Mouse (Mus musculus) embryonic facial prominence, embryonic 11.5 days (tissue): ENCODE measurements around the gene Tom1l1. TPM values are rescaled to one million over a fixed set of nuclear protein-coding genes. Genes with fewer than 3 reads are reported as not detected.

ENCODE experiments used
- ATAC-seq: fragments of 200-750 bp; cut with Nextera tagmentation; replicated peaks from 2 replicates; pipeline ENCODE4 v1.8.0; 2017; ENCODE audit warnings: low read depth; ENCODE audit not compliant: insufficient number of reproducible peaks, low FRiP score, low TSS enrichment
- DNase-seq: peaks from one replicate; pipeline ENCODE4 v3.0.0-alpha.2; 2015; ENCODE audit warnings: low spot score
- H3K27ac ChIP-seq: fragments of 300-500 bp; sonication (generic); replicated peaks from 2 replicates; pipeline ENCODE4 v1.5.1; 2014; ENCODE audit warnings: mild to moderate bottlenecking, low read depth, low read length, control low read depth
- H3K27me3 ChIP-seq: fragments of 300-500 bp; sonication (generic); 2 replicates; pipeline ENCODE4 v1.6.1; 2014; ENCODE audit warnings: mild to moderate bottlenecking, low read length, moderate library complexity, mixed read lengths; ENCODE audit not compliant: control insufficient read depth, insufficient read depth
- H3K36me3 ChIP-seq: fragments of 300-500 bp; sonication (generic); replicated peaks from 2 replicates; pipeline ENCODE4 v1.6.1; 2014; ENCODE audit warnings: low read depth, mild to moderate bottlenecking, low read length, moderate library complexity, mixed read lengths; ENCODE audit not compliant: control insufficient read depth, insufficient read depth
- H3K4me1 ChIP-seq: fragments of 300-500 bp; sonication (generic); 2 replicates; pipeline ENCODE4 v1.6.1; 2014; ENCODE audit warnings: low read length, mixed read lengths; ENCODE audit not compliant: control insufficient read depth, insufficient read depth
- H3K4me2 ChIP-seq: fragments of 300-500 bp; sonication (generic); 2 replicates; pipeline ENCODE4 v1.6.1; 2014; ENCODE audit warnings: low read depth, mild to moderate bottlenecking, control low read depth, low read length, moderate library complexity
- H3K4me3 ChIP-seq: fragments of 300-500 bp; sonication (generic); 2 replicates; pipeline ENCODE4 v1.5.1; 2014; ENCODE audit warnings: low read depth, low read length, control low read depth
- H3K9ac ChIP-seq: fragments of 300-500 bp; sonication (generic); replicated peaks from 2 replicates; pipeline ENCODE4 v1.6.1; 2014; ENCODE audit warnings: mild to moderate bottlenecking, control low read depth, low read length
- H3K9me3 ChIP-seq: fragments of 300-500 bp; sonication (generic); replicated peaks from 2 replicates; pipeline ENCODE4 v1.6.1; 2016; ENCODE audit warnings: mild to moderate bottlenecking, low read length, inconsistent platforms, mixed read lengths; ENCODE audit not compliant: control insufficient read depth
- WGBS: fragments of 180-500 bp; shearing (Covaris S2); extraction: QIAGEN DNeasy Blood & Tissue Kit; methylation state at CpG from one replicate; pipeline ENCODE4 v1.1.7; 2014; 5-methylcytosine and 5-hydroxymethylcytosine counted together
- polyA plus RNA-seq: library from polyadenylated mRNA; unstranded; fragments of >200 nt; fragmentation: Nextera tagmentation; extraction: Ambion mirVana; gene quantifications from 2 replicates; pipeline ENCODE4 v1.2.1, GENCODE M21; 2014

Tom1l1 gene
- polyA plus RNA-seq, 1 experiment from 2014 or later = 20.6 TPM

GRCm38 (mm10) chr11:90697480-90698240 is 9.5 kb upstream of the Tom1l1 start:
- H3K4me1 ChIP-seq = no peaks in the 10 kb centered on the region
- no peak overlapping the region for H3K27ac ChIP-seq
- H3K9me3 ChIP-seq = no peaks in the 10 kb centered on the region
- H3K4me2 ChIP-seq = no peak overlapping the region
- ATAC-seq (peak; percentile 86), DNase-seq (peak; percentile 88)
- no peak overlapping the region for H3K4me3 ChIP-seq
- H3K27me3 ChIP-seq = no peaks in the 10 kb centered on the region
- H3K36me3 ChIP-seq = no peaks in the 10 kb centered on the region
- WGBS = 21% methylated on average over 10 of the region's 10 CpGs
- H3K9ac ChIP-seq = no peak overlapping the region

- no peak for ATAC-seq
- H3K36me3 ChIP-seq = no peaks in the 10 kb centered on the region
- H3K27me3 ChIP-seq = no peaks in the 10 kb centered on the region
- no peaks in the 10 kb centered on the region for H3K4me1 ChIP-seq
- H3K4me2 ChIP-seq = no peak overlapping the region
- DNase-seq = no peak
- no peaks in the 10 kb centered on the region for H3K9me3 ChIP-seq
- 66% methylated on average over 9 of the region's 9 CpGs for WGBS
- H3K4me3 ChIP-seq = no peak overlapping the region
- no peak overlapping the region for H3K9ac ChIP-seq
- H3K27ac ChIP-seq = no peak overlapping the region
These were observed 7.6 kb upstream of the Tom1l1 start for GRCm38 (mm10) chr11:90695811-90696210.

- Histone ChIP-seq H3K36me3 (no peaks in the 10 kb centered on the region), H3K27ac (no peak overlapping the region), H3K4me1 (no peaks in the 10 kb centered on the region), H3K9ac (no peak overlapping the region), H3K9me3 (no peaks in the 10 kb centered on the region), H3K27me3 (no peaks in the 10 kb centered on the region), H3K4me2 (no peak overlapping the region), H3K4me3 (no peak overlapping the region)
- DNase-seq (no peak), ATAC-seq (no peak)
- WGBS = 74% methylated on average over 4 of the region's 4 CpGs
These were observed 6.0 kb upstream of the Tom1l1 start for GRCm38 (mm10) chr11:90694206-90694605.

- 0 out of 2 replicates have a peak, but pooled peaks cover 3% of the 10 kb centered on the region for H3K4me1 ChIP-seq
- no peaks in the 10 kb centered on the region for H3K36me3 ChIP-seq
- H3K27me3 ChIP-seq = peaks cover 4% of the 10 kb centered on the region; the same call in 1 of the 2 replicates
- H3K9me3 ChIP-seq = no peaks in the 10 kb centered on the region
- H3K9ac ChIP-seq = no peak overlapping the region
- H3K4me2 ChIP-seq = no peak overlapping the region
- ATAC-seq (no peak), DNase-seq (peak; percentile 5)
- no peak overlapping the region for H3K4me3 ChIP-seq
- H3K27ac ChIP-seq = no peak overlapping the region
- 59% methylated on average over 6 of the region's 6 CpGs for WGBS
These were observed 2.2 kb upstream of the Tom1l1 start for GRCm38 (mm10) chr11:90690361-90690760.

GRCm38 (mm10) chr11:90687040-90687439 is 1.1 kb downstream of the Tom1l1 start:
- peak; percentile 5 for DNase-seq
- Histone ChIP-seq H3K27me3 (peaks cover 4% of the 10 kb centered on the region; the same call in 1 of the 2 replicates), H3K27ac (no peak overlapping the region), H3K4me3 (peak overlapping the region; percentile 50), H3K9me3 (no peaks in the 10 kb centered on the region), H3K4me2 (peak overlapping the region; percentile 65), H3K36me3 (no peaks in the 10 kb centered on the region), H3K4me1 (0 out of 2 replicates have a peak, but pooled peaks cover 3% of the 10 kb centered on the region), H3K9ac (peak overlapping the region; percentile 59)
- ATAC-seq = peak; percentile 45
- under 1% methylated on average over 17 of the region's 17 CpGs for WGBS

GRCm38 (mm10) chr11:90686287-90687025 is 1.7 kb downstream of the Tom1l1 start:
- no peaks in the 10 kb centered on the region for H3K9me3 ChIP-seq
- WGBS = 71% methylated on average over 13 of the region's 13 CpGs
- peak overlapping the region; percentile 50 for H3K4me3 ChIP-seq
- peak overlapping the region; percentile 59; the same call in 1 of the 2 replicates for H3K9ac ChIP-seq
- ATAC-seq = no peak
- H3K36me3 ChIP-seq = no peaks in the 10 kb centered on the region
- peaks cover 4% of the 10 kb centered on the region; the same call in 1 of the 2 replicates for H3K27me3 ChIP-seq
- no peak for DNase-seq
- H3K4me2 ChIP-seq = peak overlapping the region; percentile 65
- no peak overlapping the region for H3K27ac ChIP-seq
- H3K4me1 ChIP-seq = 0 out of 2 replicates have a peak, but pooled peaks cover 3% of the 10 kb centered on the region

- DNase-seq (no peak), ATAC-seq (no peak)
- no peak overlapping the region for H3K9ac ChIP-seq
- H3K27me3 ChIP-seq = peaks cover 4% of the 10 kb centered on the region; the same call in 1 of the 2 replicates
- no peak overlapping the region for H3K4me2 ChIP-seq
- H3K27ac ChIP-seq = no peak overlapping the region
- 64% methylated on average over 6 of the region's 6 CpGs for WGBS
- 0 out of 2 replicates have a peak, but pooled peaks cover 3% of the 10 kb centered on the region for H3K4me1 ChIP-seq
- H3K4me3 ChIP-seq = no peak overlapping the region
- H3K9me3 ChIP-seq = no peaks in the 10 kb centered on the region
- H3K36me3 ChIP-seq = no peaks in the 10 kb centered on the region
These were observed 3.0 kb downstream of the Tom1l1 start for GRCm38 (mm10) chr11:90685196-90685595.

GRCm38 (mm10) chr11:90684765-90685164 is 3.4 kb downstream of the Tom1l1 start:
- WGBS = 36% methylated on average over 6 of the region's 6 CpGs
- Histone ChIP-seq H3K4me3 (no peak overlapping the region), H3K36me3 (no peaks in the 10 kb centered on the region), H3K9ac (no peak overlapping the region), H3K4me1 (0 out of 2 replicates have a peak, but pooled peaks cover 3% of the 10 kb centered on the region), H3K9me3 (no peaks in the 10 kb centered on the region), H3K27me3 (peaks cover 4% of the 10 kb centered on the region; the same call in 1 of the 2 replicates), H3K4me2 (no peak overlapping the region), H3K27ac (no peak overlapping the region)
- ATAC-seq (no peak), DNase-seq (peak; percentile 6)
